Mouse (Mus musculus): Measurements from ENCODE around the gene Etnk1. TPM values are rescaled to one million over a fixed set of nuclear protein-coding genes. Genes with fewer than 3 reads are reported as not detected.
"Not testable (repeated sequence)": the region's sequence is repeated elsewhere in the genome, so short reads cannot be mapped to it uniquely, and the experiment has no call there.

The Etnk1 gene
- total RNA-seq, 2 experiments from 2014 or later = 170 to 175 TPM

DNA sequence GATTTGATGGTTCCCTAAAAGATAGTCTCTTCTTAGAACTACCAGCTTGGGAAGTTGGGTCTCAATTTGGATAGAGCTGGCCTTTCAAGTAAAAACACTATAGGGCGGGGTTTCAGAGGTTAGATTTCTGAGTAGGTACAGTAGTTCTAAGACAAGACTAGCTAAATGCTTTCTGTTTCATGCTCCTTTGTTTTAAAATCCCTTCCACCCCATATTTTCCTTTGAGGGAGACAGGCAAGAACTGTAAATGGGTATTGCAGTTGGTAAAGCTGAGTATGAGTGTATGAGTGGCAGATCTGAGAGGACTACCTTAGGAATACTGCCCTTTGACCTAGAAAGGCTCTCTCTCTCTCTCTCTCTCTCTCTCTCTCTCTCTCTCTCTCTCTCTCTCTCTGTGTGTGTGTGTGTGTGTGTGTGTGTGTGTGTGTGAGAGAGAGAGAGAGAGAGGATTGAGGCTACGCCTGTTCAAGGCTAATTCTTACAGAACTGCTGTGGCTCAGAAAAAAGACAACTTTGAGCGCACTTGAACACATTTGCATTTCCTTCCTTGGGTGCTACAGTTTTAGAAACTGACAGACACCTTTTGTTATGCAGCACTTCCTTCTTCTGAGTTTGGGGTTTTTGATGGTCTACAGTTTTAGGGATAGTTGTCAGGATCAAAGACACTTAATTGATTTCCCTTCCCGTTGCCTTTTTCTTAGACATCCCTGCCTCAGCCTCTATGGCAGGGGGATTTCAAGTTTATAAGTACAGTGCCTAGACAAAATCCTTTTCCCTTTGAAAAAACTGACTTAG, 3.3 kb downstream of the Etnk1 start:
- no peak for DNase-seq (ENCODE audit: low spot score in 2 of 2)

DNA sequence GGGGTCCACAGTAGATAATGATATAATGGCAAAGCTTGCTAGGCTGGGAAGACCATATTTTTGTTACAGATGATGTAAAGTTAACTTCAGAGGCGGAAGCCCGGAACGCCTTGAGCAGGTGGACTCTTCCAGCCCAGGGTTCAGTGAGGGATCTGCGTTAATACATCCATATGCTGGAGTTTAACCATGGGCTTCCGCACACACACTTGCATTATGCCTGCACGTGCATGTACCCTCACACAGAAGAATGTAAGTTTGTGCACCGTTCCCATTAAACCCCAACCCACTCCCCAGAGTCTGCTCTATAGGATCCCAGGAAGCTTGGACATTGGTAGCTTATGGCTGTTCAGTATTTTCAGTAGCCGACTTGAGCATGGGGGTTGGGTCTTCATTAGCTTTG, 4.0 kb downstream of the Etnk1 start:
- DNase-seq (ENCODE audit: low spot score in 2 of 2) = no peak

DNA sequence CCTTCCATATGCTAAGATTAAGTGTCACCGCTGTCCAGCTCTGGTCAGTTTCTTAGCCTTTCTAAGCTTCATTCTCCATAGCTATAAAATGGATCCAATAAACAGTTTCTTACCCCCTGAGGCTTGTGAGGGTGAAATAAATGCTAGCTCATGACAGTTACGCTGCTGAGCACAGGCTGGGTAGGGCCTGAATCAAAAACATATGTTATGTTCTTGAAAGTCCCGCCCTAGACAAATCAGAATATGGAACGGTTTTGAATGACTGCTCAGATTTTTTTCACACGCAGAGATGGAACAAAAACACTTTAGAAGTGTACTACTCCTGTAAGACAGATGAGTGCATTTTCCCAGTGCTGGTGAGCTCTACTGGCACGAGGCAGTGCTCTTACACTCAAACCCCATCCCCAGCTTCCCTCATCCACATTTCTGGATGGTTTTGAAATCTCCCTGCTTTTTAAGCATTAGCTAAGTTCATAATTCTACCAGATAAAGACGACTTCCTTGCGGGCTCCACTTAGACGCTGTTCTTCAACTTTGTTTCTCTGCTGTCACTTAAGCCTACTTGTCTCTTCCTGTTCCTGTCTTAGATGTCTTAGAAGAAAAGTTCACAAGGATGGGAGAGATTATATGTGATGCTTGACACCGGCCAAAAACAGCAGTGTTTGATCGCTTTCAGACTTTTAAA, 4.9 kb downstream of the Etnk1 start:
- no peak for DNase-seq (ENCODE audit: low spot score in 2 of 2)

DNA sequence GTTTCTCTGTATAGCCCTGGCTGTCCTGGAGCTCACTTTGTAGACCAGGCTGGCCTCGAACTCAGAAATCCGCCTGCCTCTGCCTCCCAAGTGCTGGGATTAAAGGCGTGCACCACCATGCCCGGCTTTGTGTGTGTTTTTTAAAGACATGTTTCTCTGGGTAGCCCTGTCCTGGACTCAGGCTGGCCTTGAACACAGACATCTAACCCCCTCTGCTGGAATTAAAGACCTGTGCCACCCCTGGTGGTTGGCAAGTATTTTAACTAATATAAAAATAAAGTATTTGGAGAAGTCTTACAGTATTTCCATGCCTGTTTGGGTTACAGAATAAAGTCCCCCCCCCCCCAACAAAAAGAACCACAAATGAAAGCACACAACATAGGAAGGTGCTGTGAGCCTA, 5.7 kb downstream of the Etnk1 start:
- not testable (repeated sequence) for DNase-seq (ENCODE audit: low spot score in 2 of 2)

DNA sequence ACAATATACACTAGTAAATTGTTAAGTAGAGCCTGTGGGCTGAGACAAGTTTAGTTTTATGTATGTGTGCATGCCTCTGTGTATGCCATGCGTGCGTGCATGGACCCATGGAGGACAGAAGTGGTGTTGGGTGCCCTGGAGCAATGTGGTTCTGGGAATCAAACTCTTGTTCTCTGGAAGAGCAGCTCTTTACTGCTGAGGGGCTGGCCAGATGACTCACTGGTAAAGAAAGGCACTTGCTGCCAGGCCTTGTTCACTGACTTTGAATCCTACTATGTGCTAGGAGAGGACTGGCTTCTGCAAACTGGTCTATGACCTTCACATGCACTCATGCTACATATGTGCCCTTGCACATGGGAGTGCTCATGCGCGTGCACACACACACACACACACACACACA, 7.2 kb downstream of the Etnk1 start:
- DNase-seq (ENCODE audit: low spot score in 2 of 2) = no peak

DNA sequence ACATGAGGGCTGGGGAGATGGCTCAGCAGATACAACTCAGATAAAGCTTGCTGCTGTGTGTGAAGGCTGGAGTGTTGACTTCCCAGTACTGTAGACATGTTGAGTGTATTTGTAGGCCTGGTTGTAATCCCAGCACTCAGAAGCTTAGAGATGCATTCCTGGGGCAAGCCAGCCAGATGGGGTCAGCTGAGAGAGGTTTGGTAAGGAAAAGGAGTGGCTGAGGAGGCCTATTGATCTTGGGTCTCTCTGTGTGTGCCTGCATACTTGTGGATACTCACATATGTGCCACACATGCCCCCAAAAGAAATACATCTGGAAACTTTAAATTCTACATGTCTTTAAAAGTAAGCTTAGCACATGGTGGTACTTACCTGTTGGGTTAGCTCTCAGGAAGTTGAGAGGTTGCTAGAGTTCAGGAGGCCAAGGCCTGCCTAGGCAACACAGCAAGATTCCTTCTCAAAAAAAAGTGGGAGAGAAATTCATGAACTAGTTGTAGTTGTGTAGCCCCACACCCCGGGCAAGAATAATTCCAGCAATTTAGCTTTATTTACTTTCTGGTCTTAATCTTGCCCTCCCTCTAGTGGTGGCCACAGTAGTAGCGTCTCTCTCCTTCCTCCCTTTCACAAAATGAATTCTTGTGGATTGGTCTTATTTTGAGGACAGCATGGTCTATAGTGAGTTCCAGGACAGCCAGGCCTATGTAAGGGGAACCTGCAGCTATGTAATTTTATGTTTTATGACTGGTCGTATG, 8.1 kb downstream of the Etnk1 start:
- peak in 1 of 2 experiments; percentile 52 for DNase-seq (ENCODE audit: low spot score in 2 of 2)

DNA sequence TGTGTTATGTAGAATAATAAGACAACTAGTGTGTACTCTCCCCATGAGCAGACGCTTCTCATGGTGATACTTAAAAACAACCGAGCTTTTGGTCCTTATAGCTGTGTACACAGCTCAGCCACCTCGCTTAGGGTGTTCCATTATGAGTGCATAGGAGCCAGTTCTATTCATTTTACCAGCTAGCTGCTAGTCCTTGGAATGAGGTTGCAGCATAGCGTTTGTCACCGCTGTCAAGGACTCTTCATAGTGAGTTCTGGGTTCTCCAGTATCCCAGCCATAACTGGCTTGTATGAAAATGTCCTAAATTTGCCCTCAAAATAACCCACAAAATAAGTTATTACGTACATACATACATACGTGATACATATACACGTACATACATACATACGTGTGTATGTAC, 9.1 kb downstream of the Etnk1 start:
- no peak for DNase-seq (ENCODE audit: low spot score in 2 of 2)

DNA sequence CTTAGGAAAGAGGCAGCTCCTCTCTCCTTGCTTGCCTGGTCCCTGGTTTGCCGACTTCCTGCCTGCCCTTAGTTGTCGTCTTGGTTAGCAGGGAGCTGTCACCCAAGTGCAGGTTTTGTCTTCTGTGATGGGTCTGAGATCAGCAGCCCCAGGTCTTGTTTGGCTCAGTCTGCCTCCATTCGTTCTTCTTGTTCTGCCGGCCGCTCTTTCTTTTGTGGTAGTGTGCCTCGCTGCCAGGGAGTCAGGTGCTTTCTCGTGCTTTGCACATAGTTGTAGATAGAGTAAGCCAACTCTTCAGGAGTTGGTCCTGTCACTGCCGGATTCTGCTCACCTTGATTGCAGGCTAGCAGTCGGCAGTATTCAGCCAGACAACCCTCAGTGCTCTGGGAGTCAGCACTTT, 9.6 kb downstream of the Etnk1 start:
- DNase-seq (ENCODE audit: low spot score in 2 of 2) = no peak

DNA sequence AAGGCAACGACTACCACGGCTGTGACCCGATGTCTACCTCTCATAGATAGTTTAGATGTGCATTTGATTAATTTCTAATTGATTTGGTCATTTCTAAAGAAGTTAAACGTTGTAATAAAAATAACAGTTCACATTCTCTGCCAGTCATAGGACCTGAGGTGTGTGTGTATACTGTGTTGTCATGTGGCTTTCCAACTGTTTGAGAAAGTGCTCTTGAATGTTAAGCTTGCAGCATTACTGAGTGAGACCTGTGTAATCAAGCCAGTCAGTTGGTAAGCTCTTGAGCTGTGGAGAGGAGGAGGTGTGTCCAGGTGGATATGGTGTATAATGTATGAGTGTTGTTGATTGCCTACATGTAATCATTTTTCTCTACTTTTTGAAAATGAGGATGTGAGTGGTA, 12.2 kb downstream of the Etnk1 start:
- DNase-seq (ENCODE audit: low spot score in 2 of 2) = no peak

DNA sequence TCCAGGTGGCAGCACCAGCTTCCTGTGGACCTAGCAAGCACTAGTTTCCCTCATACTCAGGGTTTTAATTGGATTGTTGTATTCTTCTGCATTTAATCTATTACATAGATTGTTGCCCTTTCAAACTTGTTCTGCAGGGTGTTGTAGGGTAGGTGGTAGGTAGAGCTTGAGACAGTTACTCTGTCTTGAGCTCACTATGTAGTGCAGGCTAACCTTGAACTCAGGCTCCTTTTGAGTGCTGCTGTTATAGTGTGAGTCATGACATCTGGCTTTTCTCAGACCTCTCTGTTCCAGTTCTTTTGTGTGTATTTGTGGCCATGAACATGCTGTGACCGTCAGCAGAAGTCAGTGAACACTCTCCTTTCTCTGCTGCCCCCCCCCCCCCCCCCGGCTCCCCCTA, 12.7 kb downstream of the Etnk1 start:
- DNase-seq (ENCODE audit: low spot score in 2 of 2) = no peak

DNA sequence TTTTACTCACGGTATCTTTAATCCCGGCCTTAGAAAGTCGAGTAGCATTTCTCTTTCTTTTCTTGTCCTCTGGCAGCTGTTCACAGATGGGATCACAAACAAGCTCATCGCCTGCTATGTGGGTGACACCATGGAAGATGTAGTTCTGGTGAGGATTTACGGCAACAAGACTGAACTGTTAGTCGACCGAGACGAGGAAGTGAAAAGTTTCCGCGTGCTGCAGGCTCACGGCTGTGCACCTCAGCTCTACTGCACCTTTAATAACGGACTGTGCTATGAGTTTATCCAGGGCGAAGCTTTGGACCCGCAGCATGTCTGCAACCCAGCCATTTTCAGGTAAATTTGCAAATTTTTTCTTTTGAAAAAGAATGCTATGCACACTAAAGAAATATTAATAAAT, 13.5 kb downstream of the Etnk1 start:
- no peak for DNase-seq (ENCODE audit: low spot score in 2 of 2)

DNA sequence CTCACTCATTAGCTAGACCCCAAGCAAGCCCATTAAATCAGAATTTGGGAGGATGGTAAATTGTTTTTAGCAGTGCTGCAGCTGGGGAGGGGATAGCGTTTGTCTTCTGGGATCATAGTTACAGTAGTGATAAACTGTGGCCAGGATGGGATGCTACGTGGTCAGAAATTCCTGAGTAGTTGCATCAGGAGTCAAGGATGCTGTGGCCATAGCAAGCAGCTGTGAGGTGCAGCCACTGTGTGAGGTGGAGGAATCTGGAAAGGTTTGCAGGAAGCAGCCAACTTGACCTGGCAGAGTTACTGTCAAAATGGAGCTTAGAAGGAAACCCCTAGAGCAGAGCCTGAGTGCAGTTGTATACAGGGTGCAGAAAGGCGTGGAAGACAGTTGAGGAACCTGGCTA, 17.1 kb downstream of the Etnk1 start:
- DNase-seq (ENCODE audit: low spot score in 2 of 2) = no peak

DNA sequence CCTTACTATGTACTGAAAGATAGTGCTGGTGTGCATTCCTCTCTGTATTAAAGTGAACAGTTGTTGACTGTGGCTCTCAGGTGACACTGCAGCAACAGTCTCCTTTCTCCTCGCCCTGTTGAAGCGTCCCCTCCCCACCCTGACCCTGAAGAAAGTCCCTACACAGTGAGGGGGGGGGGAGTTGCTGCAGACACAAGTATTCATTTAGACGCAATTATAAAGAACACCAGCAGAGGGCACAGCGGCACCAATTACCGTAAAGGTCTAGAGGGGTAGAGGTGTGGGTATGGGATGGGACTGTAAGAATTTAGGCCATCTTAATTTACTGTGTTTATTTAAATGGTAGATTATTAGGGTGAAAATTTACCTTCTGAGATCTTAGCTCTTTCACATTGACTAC, 17.7 kb downstream of the Etnk1 start:
- peak in 1 of 2 experiments; percentile 51 for DNase-seq (ENCODE audit: low spot score in 2 of 2)

DNA sequence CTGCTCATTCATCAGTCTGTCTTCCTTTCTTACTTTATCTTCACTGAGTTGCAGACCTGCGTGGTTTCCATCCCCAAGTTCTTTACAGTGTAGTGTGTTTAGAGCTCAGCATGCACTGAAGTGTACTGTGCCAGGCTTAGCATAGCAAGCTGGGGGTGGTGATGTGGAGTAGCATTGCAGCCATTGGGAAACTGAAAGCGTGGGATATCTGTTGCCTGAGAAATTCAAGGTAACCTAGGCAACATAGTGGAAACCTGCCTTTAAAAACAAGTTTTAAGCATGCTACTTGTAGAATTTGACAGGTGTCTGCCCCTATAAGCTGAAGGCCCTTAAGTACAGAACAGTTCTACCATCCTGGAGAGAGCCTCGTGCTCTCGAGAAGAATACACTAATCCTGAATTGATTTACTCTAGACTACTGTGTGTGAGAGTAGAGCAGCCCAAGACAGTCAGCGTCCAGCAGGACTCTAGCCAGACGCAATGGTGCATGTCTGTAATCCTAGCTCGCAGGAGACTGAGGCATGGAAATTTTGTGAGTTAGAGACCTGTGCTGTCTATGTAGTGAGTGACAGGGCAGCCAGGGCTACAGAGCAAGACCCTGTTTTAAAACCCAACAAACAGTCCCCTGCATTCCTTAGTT, 23.9 kb downstream of the Etnk1 start:
- peak; percentile 39 to 65 for DNase-seq (ENCODE audit: low spot score in 2 of 2)

DNA sequence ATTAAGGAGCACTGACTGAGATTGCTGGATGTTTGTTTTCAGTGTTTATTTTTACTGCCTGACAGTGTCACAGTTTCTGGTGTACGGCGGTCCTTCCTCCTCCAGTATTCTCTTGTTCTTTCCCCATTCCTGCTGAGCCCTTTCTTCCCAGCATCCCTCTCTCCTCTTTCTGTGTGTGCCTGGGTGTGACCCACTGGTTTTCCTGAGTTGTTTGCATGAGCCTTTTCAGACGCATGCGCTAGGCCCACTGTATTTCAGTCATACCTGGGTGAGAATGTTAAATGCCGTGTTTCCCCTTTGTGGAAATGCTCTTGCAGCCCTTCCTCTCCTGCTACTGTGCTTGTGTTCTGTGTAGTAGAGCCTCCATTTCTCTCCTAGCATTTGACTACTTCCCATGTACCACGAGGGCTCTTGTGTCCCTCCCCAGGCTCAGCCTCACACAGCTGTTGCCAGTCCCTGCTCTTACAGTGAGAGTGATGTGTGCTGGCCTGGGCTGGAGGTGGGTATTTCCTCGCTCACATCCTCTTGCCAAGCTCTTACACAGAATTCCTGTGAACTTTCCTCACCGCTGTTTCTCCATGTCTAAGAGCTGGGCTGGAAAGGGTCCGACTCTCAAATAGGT, 24.6 kb downstream of the Etnk1 start:
- DNase-seq (ENCODE audit: low spot score in 2 of 2) = no peak

DNA sequence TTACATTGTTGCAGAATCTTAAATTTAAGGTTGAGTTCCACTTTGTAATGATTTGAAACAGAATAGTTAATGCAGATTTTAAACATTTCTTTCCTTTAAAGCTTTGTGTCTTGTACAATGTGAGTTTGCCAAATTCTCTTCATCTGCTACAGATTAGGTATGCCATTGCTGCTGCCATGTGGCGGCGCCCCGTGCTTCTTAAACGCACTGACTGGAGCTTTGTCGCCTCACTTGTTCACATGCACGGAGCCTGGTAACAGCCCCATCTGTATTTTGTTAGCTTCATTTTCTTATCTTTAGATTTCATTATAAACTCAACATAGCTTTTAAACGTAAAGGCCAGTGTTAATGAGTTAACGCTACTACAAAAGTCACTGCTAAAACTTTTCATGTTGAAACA, 25.7 kb downstream of the Etnk1 start:
- peak in 1 of 2 experiments; percentile 57 for DNase-seq (ENCODE audit: low spot score in 2 of 2)

DNA sequence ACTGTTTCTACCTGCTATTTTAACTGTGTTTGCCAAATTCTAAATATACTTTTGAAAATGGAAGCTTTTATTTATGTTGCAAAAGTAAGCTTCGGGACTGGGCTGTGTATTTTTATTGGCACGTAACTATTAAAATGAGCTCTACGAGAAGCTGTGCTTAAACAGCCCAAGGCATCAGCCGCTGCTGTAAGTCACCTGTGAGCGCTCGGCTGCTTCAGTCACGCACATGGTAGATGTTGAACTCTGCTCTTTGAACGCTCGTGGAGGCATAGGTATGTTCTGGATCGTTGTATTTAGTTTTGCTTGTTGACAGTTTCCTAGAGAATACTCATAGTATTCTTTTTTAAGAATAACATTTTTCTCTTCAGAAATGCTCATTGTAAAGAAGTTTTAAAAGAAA, 26.1 kb downstream of the Etnk1 start:
- DNase-seq (ENCODE audit: low spot score in 2 of 2) = no peak

DNA sequence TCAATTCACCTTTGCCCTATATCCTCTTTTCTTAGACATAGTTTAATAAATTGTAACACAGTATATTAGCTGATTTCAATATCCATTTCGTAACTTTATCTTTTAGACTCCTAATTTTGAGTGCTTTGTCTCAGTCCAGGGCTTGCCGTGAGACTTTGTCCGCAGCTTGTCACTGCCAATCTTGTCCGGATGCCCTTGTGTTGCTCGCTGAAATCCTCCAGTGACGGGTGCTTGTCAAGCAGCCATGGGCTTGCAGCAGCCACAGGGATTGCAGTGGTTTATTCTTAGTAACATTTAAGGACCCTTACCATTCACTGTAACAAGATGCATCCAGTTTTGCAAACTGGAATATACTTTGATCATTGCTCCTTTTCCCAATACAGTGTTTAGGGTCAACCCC, 26.6 kb downstream of the Etnk1 start:
- no peak for DNase-seq (ENCODE audit: low spot score in 2 of 2)

DNA sequence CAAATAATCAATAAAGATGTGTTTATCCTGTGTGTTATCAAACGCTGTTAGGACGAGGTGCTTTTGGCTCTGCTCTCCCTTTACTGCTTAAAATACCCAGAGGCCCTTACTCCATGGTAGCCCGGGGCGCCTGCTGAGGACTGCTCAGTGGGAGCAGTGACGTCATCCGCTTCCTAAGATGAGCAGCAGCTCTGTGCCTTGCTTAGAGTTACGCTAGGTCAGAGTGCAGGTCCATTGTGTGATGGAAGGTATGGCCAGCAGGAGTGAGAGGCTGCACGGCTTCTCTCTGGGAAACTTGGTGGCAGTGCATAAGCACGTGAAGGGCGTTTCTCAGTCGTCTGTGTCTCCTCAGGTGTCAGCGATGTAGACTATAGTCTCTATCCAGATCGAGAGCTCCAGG, 30.0 kb downstream of the Etnk1 start:
- no peak for DNase-seq (ENCODE audit: low spot score in 2 of 2)

DNA sequence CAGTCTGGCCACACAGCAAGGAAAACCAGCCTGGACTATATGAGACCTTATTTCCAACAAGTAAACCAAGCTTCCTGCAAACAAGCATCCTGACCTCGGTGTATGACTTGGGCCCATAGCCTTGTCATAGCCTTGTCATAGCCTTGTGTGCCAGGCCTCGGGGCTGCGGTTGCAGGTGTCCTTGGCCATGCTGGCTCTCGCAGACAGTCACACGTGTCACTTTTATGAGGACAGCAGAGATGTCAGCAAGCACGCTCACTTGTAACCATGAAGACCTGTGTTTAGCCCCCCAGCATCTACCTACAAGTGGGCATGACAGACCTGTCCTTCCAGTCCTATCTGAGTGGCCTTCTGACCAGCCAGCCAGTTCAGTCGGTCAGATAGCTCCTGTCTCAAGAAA, 31.4 kb downstream of the Etnk1 start:
- DNase-seq (ENCODE audit: low spot score in 2 of 2) = no peak

DNA sequence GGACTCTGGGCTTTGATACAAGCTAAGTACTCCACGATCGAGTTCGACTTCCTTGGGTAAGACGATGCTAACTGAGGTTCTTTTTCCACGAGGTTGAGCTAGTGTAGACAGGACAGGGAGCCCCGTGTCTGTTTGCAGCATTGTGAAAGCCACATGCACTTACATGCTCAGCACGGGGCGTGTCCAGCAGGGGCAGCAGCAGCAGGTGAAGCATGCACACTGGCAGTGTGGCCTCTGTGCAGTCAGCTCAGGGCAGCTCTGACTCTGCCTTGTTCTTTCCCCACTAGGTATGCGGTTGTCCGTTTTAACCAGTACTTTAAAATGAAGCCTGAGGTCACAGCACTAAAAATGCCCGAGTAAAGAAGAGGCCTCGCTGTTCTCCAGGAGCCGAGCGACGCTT, 36.1 kb downstream of the Etnk1 start:
- DNase-seq (ENCODE audit: low spot score in 2 of 2) = no peak

All from layer of hippocampus, adult 18-20 months (tissue).